Mouse (Mus musculus) urinary bladder, adult 18-20 months (tissue): ENCODE measurements around the gene Rgcc.

Experiments used
- DNase-seq, 2 experiments: peaks; one replicate each; pipeline ENCODE4 v3.0.0; 2022; ENCODE audit warnings: low spot score in 2 of 2, mixed read lengths in 2 of 2

The Rgcc gene

GRCm38 (mm10) chr14:79301466-79301875, at the start of gene Rgcc:
TSS of gene Rgcc (minus strand) at chr14:79301645.
- peak; percentile 83 to 88 for DNase-seq

DNA sequence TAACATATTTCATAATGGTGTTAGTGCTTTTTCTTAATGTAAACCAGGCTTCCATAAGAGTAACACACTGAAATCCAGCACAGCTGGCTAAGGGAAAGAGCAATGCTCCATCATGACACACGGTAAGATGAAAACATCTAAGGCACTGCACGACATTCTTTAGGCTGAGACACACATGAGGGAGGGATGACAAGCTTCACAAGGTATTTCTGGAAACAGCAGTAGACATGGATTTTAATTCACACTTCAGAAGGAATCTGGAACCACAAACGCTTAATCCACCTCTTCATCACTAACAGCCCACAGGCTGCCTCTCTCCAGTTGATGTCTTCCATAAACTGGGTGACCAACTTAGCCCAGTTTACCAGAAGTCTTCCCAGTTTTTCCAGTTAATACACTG, 44.9 kb upstream of the Rgcc start:
- DNase-seq = no peak

- no peak for DNase-seq
Observed at GRCm38 (mm10) chr14:79335613-79336012, 34.2 kb upstream of the Rgcc start.

DNA sequence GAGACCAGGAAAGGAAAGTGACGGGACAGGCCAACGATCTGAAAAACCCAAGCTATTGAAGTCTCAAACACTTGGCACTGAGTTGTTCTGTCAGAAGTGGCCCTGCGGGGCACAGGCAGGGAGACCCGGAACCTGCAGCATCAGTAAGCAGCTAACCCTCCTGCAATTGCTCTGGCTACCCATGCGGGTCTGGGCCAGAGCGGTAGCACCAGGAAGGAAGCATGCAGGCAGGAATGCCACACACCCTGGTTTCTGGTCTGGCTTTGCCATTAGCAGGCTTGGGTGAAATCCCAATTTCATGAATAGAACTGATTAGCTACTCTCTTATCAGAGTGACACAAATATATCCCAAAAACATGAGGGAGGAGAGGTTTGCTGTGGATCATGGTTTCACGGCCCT, 30.5 kb upstream of the Rgcc start:
- no peak for DNase-seq

GRCm38 (mm10) chr14:79330944-79331561, 29.6 kb upstream of the Rgcc start:
- no peak for DNase-seq

DNA sequence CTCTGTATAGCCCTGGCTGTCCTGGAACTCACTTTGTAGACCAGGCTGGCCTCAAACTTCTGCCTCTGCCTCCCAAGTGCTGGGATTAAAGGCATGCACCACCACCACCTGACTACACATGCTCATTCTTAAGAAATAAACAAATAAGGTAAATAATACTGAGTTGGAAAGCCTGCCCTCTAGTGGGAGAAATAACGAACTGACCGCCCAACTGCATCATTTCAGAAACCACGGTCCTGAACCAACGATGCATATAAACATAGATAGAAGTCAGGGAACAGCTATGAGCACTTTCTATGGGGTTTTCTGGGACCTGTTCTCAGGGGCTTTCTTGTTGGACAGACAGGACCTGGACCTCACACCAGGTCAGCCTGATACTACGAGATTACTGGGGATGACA, 25.6 kb upstream of the Rgcc start:
- DNase-seq = peak in 1 of 2 experiments; percentile 10

DNA sequence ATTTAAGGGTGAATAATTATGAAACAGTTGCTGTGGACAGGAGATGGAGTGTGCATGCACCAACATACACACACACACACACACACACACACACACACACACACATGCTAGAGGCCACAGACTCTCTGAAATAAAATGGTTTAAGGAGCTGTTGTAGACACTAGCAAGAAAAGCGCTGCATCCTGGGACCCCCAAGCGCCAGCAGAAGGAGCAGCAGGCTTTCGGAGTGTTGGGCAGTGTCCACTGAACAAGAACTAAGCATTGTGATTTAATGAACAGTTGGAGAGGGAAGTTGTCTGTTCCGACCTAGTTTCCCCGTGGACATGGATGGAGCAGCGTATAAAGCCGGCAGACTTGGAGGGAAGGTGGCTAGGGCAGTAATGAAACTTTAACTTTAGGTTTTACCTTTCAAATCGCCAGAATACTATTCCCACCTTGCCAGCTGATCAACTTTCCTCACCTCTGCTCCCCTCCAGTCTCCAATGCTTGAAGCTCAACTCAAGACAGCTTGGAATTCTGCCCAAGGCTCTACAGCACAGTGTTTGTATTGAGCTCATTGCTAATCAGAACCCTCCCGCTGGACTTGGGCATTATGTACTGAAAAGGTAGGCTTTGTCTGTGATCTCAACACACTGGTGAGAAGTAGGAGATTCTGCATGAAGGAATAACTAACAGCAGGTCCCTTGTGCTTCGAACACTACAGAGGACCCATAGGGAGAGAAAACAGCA, 22.8 kb upstream of the Rgcc start:
- DNase-seq = no peak

DNA sequence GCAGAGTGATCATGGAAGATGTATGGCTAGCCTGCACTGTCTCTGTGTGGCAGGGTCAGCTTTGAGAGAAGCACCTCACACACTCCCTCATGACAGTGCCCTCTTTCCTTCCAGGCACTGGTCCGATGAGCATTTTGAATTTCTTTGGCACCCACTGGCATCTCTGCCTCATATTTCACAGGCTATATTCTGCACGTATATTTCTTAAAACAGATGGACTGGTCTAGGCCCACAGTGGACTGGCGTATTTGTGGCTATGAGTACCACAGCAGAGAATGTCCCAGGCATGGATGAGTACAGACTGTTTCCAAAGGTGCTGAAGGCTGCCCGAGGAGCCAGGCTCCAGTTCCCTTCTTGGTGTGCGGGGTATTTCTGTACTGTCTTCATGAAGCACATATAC, 20.4 kb upstream of the Rgcc start:
- no peak for DNase-seq

GRCm38 (mm10) chr14:79321152-79321551, 19.7 kb upstream of the Rgcc start:
- DNase-seq = no peak

DNA sequence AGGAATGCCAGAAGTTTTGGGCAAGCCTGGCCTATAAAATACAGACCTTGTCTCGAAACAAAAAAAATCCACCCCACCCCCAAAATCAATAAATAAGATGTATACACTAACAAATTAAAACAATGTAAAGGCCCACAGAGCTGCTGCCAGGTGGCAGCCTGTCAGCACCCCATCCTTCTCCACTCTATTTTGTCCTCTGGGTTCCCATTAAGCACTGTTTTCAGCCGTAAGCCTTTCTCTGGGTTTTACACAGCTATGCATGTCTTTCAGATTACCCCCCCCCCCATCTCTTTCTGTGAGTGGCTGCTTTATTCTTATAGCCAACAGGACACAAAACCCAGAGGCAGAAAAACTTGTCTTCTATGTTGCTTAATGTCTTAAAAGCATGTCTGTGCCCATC, 16.2 kb upstream of the Rgcc start:
- no peak for DNase-seq

DNA sequence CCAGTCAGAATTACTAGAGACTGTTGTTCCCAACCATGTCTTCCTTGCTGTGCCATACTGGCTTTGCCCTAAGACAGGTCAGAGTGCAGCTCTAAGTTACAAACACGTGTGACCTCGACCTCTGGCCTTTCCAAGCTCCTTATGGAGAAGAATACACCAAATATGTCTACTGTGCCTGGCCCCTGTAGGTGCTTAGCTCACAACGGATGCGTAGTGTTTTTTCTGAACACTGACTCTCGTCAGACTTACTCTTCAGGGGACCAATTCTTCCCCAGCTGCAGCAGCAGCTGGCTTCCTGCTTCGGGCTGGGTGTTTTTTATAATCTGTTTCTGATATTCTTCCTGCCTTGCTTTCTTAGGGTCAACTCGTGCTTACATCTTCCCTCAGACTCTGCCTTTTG, 14.4 kb upstream of the Rgcc start:
- DNase-seq = no peak

GRCm38 (mm10) chr14:79314245-79315010, 13.0 kb upstream of the Rgcc start:
- DNase-seq = no peak

DNA sequence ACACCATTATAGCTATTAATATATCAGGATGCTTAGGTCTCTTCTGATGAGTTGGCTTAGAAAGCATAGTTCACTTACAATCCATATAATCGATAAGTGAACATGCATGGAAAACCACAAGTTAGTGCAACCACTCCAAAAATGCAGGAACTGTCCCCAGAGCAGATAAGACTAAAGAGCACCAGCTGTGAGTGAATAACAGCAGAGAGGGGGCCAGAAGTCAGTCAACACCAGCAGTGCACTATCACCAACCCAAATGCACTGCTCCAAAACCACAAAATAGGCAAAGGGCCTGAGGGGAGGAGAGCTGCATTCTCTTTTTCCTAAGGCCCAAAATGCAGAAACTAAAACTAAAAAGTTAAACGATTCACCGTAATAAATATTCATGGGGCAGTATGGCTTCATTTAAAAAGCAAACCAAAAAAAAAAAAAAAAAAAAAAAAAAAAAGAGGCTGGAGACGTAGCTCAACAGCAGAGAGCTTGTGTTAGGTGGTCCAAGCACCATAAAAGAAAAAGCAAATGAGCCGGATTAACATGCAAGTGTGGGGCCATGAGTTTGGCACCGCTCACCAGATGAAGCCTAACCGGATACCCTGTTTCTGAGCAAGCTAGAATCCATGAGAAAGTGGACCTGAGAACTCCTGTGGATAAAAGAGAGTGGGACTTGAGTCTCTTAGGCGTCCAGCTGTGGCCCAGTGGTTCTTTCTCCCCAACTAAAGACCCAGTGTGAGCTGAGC, 12.2 kb upstream of the Rgcc start:
- DNase-seq = no peak

- DNase-seq = no peak
Observed at GRCm38 (mm10) chr14:79312719-79313118, 11.3 kb upstream of the Rgcc start.

DNA sequence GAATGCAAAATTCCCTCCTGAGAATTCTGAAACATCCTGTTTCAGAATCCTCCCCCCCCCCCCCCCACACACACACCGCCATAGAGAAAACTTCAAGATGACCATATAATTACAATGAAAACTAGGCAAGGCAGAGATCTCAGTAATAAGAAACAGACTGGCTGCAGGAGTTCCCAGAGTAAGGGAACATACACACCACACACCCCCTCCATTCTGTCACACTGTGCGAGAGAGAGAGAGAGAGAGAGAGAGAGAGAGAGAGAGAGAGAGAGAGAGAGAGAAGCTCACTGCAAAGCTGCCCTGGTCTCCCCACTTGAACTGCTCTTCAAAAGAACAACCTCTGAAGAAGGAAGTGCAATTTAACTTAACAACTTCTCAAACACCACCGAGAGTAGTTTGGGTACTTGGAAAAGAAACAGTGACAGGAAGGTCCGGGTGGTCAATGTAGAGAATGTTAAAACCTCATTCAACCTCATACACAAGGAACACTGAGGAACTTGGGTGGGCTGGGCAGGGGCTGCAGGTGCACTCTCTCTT, 10.5 kb upstream of the Rgcc start:
- DNase-seq = no peak

DNA sequence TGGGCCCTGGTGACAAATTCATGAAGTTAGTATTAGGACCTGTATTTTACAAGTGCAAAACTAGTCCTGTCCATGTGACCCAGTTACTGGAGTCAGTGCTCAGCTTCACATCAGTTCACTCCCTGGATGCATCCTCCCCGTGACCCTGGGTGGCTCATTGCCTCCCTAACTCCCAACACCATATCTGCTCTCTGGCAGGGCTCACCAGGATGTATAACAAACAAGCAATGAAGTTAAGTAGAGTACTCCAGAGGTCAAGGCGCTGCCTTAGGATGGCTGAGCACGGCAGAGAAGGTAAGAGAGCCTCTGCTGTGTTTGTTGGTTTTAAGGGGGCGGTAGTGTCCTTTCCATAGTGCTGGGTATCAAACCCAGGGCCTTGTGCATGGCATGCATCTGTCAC, 7.7 kb upstream of the Rgcc start:
- no peak for DNase-seq

DNA sequence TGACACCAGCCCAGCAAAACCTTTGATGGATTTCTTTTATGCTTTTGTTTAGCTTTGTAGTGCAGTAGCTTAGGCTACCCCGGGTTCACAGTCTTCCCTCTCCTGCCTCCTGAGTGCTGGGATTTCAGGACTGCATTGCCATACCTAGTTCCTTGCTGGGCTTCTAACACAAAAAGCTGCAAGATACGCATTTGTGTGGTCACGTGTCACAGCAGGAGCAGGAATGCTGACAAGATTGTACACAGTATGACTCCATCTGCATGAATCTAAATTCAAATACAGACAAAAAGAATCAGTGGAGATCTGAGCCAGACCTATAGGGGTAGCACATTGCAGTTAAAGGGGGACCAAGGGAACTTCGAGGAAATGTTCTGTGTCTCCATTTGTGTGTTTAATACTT, 6.9 kb upstream of the Rgcc start:
- DNase-seq = no peak

DNA sequence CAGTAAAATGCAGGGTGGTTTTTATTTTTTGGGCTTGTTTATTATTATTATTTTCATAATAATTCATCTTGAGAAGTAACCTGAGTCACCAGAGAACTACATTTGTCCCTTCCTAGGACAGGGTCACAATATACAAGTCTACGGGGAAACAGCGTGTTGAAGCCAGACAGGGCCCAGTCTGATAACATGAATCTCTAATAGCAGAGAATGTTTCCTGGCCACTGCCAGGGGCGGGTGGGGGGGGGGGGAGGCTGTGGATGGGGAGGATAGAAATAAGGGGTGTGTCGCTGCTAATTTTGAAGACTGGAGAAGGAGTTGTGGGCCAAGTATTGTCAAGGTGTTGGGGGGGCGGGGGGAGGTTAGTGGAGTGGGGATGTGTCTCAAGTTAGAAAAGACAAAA, 6.5 kb upstream of the Rgcc start:
- DNase-seq = no peak

- no peak for DNase-seq
Observed at GRCm38 (mm10) chr14:79307138-79307537, 5.7 kb upstream of the Rgcc start.

DNA sequence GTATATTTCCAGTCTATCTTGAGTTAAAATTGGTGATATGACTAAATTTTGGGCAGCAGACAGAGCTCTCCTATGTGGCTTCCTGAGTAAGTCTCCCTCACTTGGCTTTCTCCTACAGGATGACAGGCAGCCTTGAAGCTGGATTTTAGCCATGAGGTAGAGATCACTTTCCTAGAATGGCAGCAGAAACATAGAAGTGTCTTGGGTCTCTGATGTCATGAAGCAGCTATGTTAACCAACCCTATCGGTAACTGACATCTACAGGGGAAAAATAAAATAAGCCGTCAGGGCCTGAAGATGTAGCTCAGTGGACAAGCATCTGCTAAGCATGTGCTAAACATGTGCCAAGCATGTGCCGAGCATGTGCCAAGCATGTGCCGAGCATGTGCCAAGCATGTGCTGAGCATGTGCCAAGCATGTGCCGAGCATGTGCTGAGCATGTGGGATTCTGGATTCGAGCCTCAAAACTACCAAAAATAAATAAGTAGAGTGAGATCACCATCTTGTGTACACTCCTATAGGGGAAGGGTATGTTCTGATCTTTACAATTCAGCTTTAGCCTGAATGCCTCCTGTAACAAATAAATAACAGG, 3.5 kb upstream of the Rgcc start:
- no peak for DNase-seq

GRCm38 (mm10) chr14:79303150-79303549, 1.7 kb upstream of the Rgcc start:
- no peak for DNase-seq
